Comparison of ENCODE assay signal across 9 mouse cellular contexts in the genomic region with DNA sequence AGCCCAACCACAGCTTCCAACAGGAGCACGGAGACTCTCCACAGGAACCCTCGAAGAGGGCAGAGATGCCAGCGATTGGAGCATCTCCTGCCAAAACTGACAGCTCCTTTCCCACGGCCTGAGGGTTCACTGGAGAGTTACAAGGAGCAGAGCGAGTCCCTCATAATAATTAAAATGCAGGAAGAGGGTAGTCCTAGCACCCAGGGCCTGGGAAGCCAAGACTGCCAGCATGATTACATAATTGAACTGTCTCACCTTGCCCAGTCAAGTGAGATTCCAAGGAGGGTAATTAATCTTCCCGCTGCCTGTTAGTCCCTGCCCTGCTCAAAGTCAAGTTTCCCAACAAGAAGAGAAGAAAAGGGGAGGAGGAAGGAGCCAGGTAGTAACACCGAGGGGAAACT.
DNase-seq lines count a peak whose midpoint lies in the region; ATAC-seq and TF ChIP-seq lines count a peak whose summit lies in the region.
"Had no signal": no experiment of that assay in that cellular context is flagged by ENCODE, and none has a peak within 500 bp of the region (broad histone marks: within the 10 kb centered on the region; RNA-seq: fewer than 3 reads in every experiment).

No protein-coding gene starts in this region.

- no peak for TF ChIP-seq CTCF in cerebellum, adult 2 months (IDR thresholded peaks at IDR 0.05; ENCODE audit: borderline replicate concordance, insufficient read depth, low read depth, low read length)

- 13% methylated on average over 7 of the region's 7 CpGs for WGBS in cerebellum, adult 2 months
- WGBS in hindbrain, embryonic 15.5 days = 14% methylated on average over 7 of the region's 7 CpGs
- 25% methylated on average over 7 of the region's 7 CpGs for WGBS in limb, embryonic 14.5 days

- no peaks in the 10 kb centered on the region for H3K36me3 ChIP-seq in hindbrain, embryonic 15.5 days
- no peaks in the 10 kb centered on the region for H3K36me3 ChIP-seq in limb, embryonic 14.5 days (ENCODE audit: control insufficient read depth, insufficient read depth, low read length)
- H3K36me3 ChIP-seq: heart, embryonic 15.5 days had no signal

- peaks cover 7% of the 10 kb centered on the region for H3K4me1 ChIP-seq in cerebellum, adult 2 months (ENCODE audit: control insufficient read depth, insufficient read depth, low read length)
- H3K4me1 ChIP-seq in hindbrain, embryonic 15.5 days (replicated peaks) = peaks cover 29% of the 10 kb centered on the region
- H3K4me1 ChIP-seq in limb, embryonic 14.5 days (ENCODE audit: control insufficient read depth, insufficient read depth, low read length) = peaks cover 32% of the 10 kb centered on the region

- no peak overlapping the region for H3K27ac ChIP-seq in cerebellum, adult 2 months (ENCODE audit: insufficient read depth, low read length)
- peak overlapping the region; percentile 73; the same call in 1 of the 2 replicates for H3K27ac ChIP-seq in hindbrain, embryonic 15.5 days (replicated peaks)
- H3K27ac ChIP-seq in limb, embryonic 14.5 days (replicated peaks; ENCODE audit: low read depth, low read length) = peak overlapping the region; percentile 72
- H3K27ac ChIP-seq: heart, embryonic 15.5 days had no signal

- TF ChIP-seq POLR2A in cerebellum, adult 2 months (IDR thresholded peaks at IDR 0.05; ENCODE audit: borderline replicate concordance, insufficient read depth, low read length) = no peak
- no peak for TF ChIP-seq POLR2A in limb, embryonic 14.5 days (IDR thresholded peaks at IDR 0.05; ENCODE audit: borderline replicate concordance, extremely low read depth, insufficient read depth, insufficient read length)

- H3K27me3 ChIP-seq in cerebellum, adult 2 months (ENCODE audit: control insufficient read depth, insufficient read depth, low read length) = no peaks in the 10 kb centered on the region
- no peaks in the 10 kb centered on the region for H3K27me3 ChIP-seq in hindbrain, embryonic 15.5 days
- H3K27me3 ChIP-seq in limb, embryonic 14.5 days (ENCODE audit: control insufficient read depth, insufficient read depth, low read length) = no peaks in the 10 kb centered on the region
- H3K27me3 ChIP-seq: heart, embryonic 15.5 days had no signal

- no peak overlapping the region for H3K4me3 ChIP-seq in cerebellum, adult 2 months (replicated peaks; ENCODE audit: insufficient read depth, low read depth, low read length)
- no peak overlapping the region for H3K4me3 ChIP-seq in hindbrain, embryonic 15.5 days
- no peak overlapping the region for H3K4me3 ChIP-seq in limb, embryonic 14.5 days (replicated peaks; ENCODE audit: low read length)
- H3K4me3 ChIP-seq: heart, embryonic 15.5 days had no signal

- H3K9ac ChIP-seq in hindbrain, embryonic 15.5 days = no peak overlapping the region
- no peak overlapping the region for H3K9ac ChIP-seq in limb, embryonic 14.5 days (ENCODE audit: low read depth, low read length, severe bottlenecking)
- H3K9ac ChIP-seq: heart, embryonic 15.5 days had no signal

- no peaks in the 10 kb centered on the region for H3K9me3 ChIP-seq in hindbrain, embryonic 15.5 days
- no peaks in the 10 kb centered on the region for H3K9me3 ChIP-seq in limb, embryonic 14.5 days (ENCODE audit: control insufficient read depth, low read length)
- H3K9me3 ChIP-seq: heart, embryonic 15.5 days had no signal

- no peak overlapping the region for H3K4me2 ChIP-seq in hindbrain, embryonic 15.5 days
- H3K4me2 ChIP-seq in limb, embryonic 14.5 days (replicated peaks; ENCODE audit: low read depth, low read length, severe bottlenecking) = no peak overlapping the region

- 0 out of 2 replicates have a peak, but pooled peaks have one; percentile 38 for ATAC-seq in hindbrain, embryonic 15.5 days (ENCODE audit: low FRiP score, low read depth)
- no peak for ATAC-seq in limb, embryonic 14.5 days (ENCODE audit: low FRiP score, low read depth)

- DNase-seq in adrenal gland, postnatal 10 days = peak; percentile 6
- DNase-seq in adrenal gland, adult (ENCODE audit: inconsistent age in 2 of 2, low spot score in 1 of 2) = no peak
- peak; percentile 80 to 86 for DNase-seq in cerebellum, adult 2 months
- peak; percentile 36 for DNase-seq in limb, embryonic 14.5 days (ENCODE audit: low spot score)
- DNase-seq in spleen, postnatal 4 days (ENCODE audit: low spot score in 2 of 2) = no peak
- no peak for DNase-seq in gastrocnemius, adult 8-10 months (ENCODE audit: low spot score in 2 of 2)
- DNase-seq in adipocyte (ENCODE audit: low spot score) = no peak

Comparison
In these comparisons a context has a peak if more than half of its experiments do, and no peak if none do; other contexts are left out.
1. DNase-seq: peak in adrenal gland, postnatal 10 days (single experiment), cerebellum, adult 2 months (2 of 2) and limb, embryonic 14.5 days (single experiment); none in adrenal gland, adult (0 of 2), spleen, postnatal 4 days (0 of 2), gastrocnemius, adult 8-10 months (0 of 2) and adipocyte (single experiment).